Mouse (Mus musculus): ENCODE data around the gene Krtap19-5.

The Krtap19-5 gene

GRCm38 (mm10) chr16:88896357-88896756 lies at the start of gene Krtap19-5:
Krtap19-5 (minus strand) TSS chr16:88896457.
- no peak for DNase-seq (ENCODE audit: low read depth)

- no peak for DNase-seq (ENCODE audit: low read depth)
Observed at GRCm38 (mm10) chr16:88941106-88941505, 44.8 kb upstream of the Krtap19-5 start.

- DNase-seq (ENCODE audit: low read depth): no peak
Observed at GRCm38 (mm10) chr16:88938252-88938651, 42.0 kb upstream of the Krtap19-5 start.

- no peak for DNase-seq (ENCODE audit: low read depth)
Observed at GRCm38 (mm10) chr16:88932165-88932564, 35.9 kb upstream of the Krtap19-5 start, which contains the start of gene Krtap19-9b. Krtap19-9b (minus strand) TSS chr16:88932265.

GRCm38 (mm10) chr16:88886870-88887269 lies 9.4 kb downstream of the Krtap19-5 start:
- DNase-seq (ENCODE audit: low read depth): no peak

- DNase-seq (ENCODE audit: low read depth): no peak
Observed at GRCm38 (mm10) chr16:88884989-88885388, 11.3 kb downstream of the Krtap19-5 start, which contains the start of gene Krtap19-4. Krtap19-4 (minus strand) TSS chr16:88885089.

- DNase-seq (ENCODE audit: low read depth): no peak
Observed at GRCm38 (mm10) chr16:88877938-88878337, 18.3 kb downstream of the Krtap19-5 start, which contains the start of gene Krtap19-3. Krtap19-3 (minus strand) TSS chr16:88878038.

GRCm38 (mm10) chr16:88874169-88874568 lies 22.1 kb downstream of the Krtap19-5 start, which contains the start of gene Krtap19-2:
Krtap19-2 (minus strand) TSS chr16:88874269.
- DNase-seq (ENCODE audit: low read depth): no peak

GRCm38 (mm10) chr16:88869311-88869710 lies 26.9 kb downstream of the Krtap19-5 start, which contains the start of gene Krtap19-1:
Krtap19-1 (minus strand) TSS chr16:88869411.
- no peak for DNase-seq (ENCODE audit: low read depth)

GRCm38 (mm10) chr16:88864887-88865407 lies 31.3 kb downstream of the Krtap19-5 start:
- no peak for DNase-seq (ENCODE audit: low read depth)

GRCm38 (mm10) chr16:88851450-88851849 lies 44.8 kb downstream of the Krtap19-5 start:
- DNase-seq (ENCODE audit: low read depth): no peak

GRCm38 (mm10) chr16:88848558-88848957 lies 47.7 kb downstream of the Krtap19-5 start:
- no peak for DNase-seq (ENCODE audit: low read depth)

GRCm38 (mm10) chr16:88847363-88847762 lies 48.9 kb downstream of the Krtap19-5 start:
- DNase-seq (ENCODE audit: low read depth): no peak

All from c-Kit-positive CD71-positive TER-119-negative erythroid progenitor cells, embryonic 14.5 days (primary cell).